Mouse (Mus musculus) heart, adult 2 months (tissue): ENCODE data around the gene Ank3. TPM values are rescaled to one million over a fixed set of nuclear protein-coding genes. Genes with fewer than 3 reads are reported as not detected.

Source experiments
- DNase-seq, 2 experiments: peaks; one replicate each; pipeline ENCODE4 v3.0.0; 2021
- H3K27ac ChIP-seq: fragments of 200-600 bp; 2 replicates; pipeline ENCODE4 v1.8.1; 2022
- H3K27me3 ChIP-seq: fragments of 200-500 bp; 2 replicates; pipeline ENCODE4 v1.6.1; 2012; ENCODE audit warnings: mild to moderate bottlenecking, low read length, inconsistent platforms, mixed read lengths; ENCODE audit not compliant: control insufficient read depth, insufficient read depth
- H3K36me3 ChIP-seq: fragments of 200-500 bp; 2 replicates; pipeline ENCODE4 v1.6.1; 2012; ENCODE audit warnings: low read length, inconsistent platforms; ENCODE audit not compliant: control insufficient read depth, insufficient read depth
- H3K4me1 ChIP-seq: fragments of 200-500 bp; 2 replicates; pipeline ENCODE4 v1.6.1; 2011; ENCODE audit warnings: low read length; ENCODE audit not compliant: control insufficient read depth, insufficient read depth
- H3K4me3 ChIP-seq: fragments of 200-600 bp; 2 replicates; pipeline ENCODE4 v1.8.1; 2022
- H3K79me2 ChIP-seq: fragments of 200-500 bp; replicated peaks from 2 replicates; pipeline ENCODE4 v1.6.1; 2012; ENCODE audit warnings: mild to moderate bottlenecking, inconsistent platforms, low read length, moderate library complexity, mixed read lengths; ENCODE audit not compliant: control insufficient read depth, insufficient read depth
- H3K9ac ChIP-seq: fragments of 200-500 bp; 2 replicates; pipeline ENCODE4 v1.6.1; 2012; ENCODE audit warnings: low read depth, mild to moderate bottlenecking, control low read depth, inconsistent platforms, low read length, mixed read lengths
- CTCF ChIP-seq: fragments of 200-600 bp; IDR thresholded peaks from 2 replicates; pipeline ENCODE4 v1.8.1; 2022; ENCODE audit warnings: antibody characterized with exemption, mild to moderate bottlenecking, moderate library complexity
- EP300 ChIP-seq: fragments of 200-500 bp; IDR thresholded peaks from 2 replicates; pipeline ENCODE4 v1.6.1; 2011; ENCODE audit warnings: low read depth, low read length, control low read depth; ENCODE audit not compliant: insufficient read depth
- POLR2A ChIP-seq: fragments of 200-500 bp; IDR thresholded peaks from 2 replicates; pipeline ENCODE4 v1.6.1; 2011; ENCODE audit warnings: mild to moderate bottlenecking, low read depth, low read length, control low read depth; ENCODE audit not compliant: insufficient read depth
- WGBS: fragments of 180-500 bp; shearing (Covaris S2); methylation state at CpG from one replicate; pipeline ENCODE4 v1.1.7; 2018; 5-methylcytosine and 5-hydroxymethylcytosine counted together
- intact Hi-C: fragments of 180-260 bp; cut with DNase I; formaldehyde crosslinking; loops from one replicate; pipeline ENCODE4 v1.15.1; 2025
- polyA plus RNA-seq: library from polyadenylated mRNA; depleted of rRNA; stranded (reverse); fragments of >200 nt; gene quantifications from 2 replicates; pipeline ENCODE4 v1.2.3, GENCODE M21; 2012
- total RNA-seq, 2 experiments: library from RNA; stranded (reverse); gene quantifications; 2 replicates each; pipeline ENCODE4 v1.2.3; 2021

Gene Ank3
- total and polyA plus RNA-seq, 3 experiments: 16.8 to 80.3 (median 64.6) TPM

DNA sequence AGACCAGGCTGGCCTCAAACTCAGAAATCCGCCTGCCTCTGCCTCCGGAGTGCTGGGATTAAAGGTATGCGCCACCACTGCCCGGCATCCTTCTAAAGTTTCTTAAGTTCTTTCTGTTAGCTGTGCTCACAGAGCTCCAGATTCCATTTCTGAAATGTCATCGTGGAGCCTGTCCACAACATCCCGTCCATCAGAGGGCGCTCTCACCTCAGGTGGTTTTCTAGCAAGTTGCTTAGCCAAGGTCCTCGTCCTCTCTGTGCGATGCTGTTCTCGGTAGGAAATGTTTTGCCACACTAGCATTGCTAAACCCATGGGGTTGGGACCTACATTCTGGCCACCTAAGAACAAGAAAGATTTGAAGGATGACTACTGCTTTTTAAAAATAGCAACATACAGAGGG lies 623.1 kb downstream of the Ank3 start:
- 66% methylated on average over 10 of the region's 10 CpGs for WGBS
- H3K9ac ChIP-seq: no peak overlapping the region
- H3K36me3 ChIP-seq: no peaks in the 10 kb centered on the region
- H3K4me1 ChIP-seq: no peaks in the 10 kb centered on the region
- intact Hi-C loops: loop anchor here (5.0 kb wide), 3 partner anchors 76 to 276 kb away; partner anchors contain the start of gene Ccdc6
- no peak overlapping the region for H3K4me3 ChIP-seq
- peak; percentile 42 to 68 for DNase-seq
- H3K79me2 ChIP-seq: no peaks in the 10 kb centered on the region
- TF ChIP-seq EP300: peak; percentile 69; the same call in 1 of the 2 replicates
- TF ChIP-seq POLR2A: no peak
- TF ChIP-seq CTCF: peak; percentile 78
- H3K27ac ChIP-seq: no peak overlapping the region
- H3K27me3 ChIP-seq: no peaks in the 10 kb centered on the region

DNA sequence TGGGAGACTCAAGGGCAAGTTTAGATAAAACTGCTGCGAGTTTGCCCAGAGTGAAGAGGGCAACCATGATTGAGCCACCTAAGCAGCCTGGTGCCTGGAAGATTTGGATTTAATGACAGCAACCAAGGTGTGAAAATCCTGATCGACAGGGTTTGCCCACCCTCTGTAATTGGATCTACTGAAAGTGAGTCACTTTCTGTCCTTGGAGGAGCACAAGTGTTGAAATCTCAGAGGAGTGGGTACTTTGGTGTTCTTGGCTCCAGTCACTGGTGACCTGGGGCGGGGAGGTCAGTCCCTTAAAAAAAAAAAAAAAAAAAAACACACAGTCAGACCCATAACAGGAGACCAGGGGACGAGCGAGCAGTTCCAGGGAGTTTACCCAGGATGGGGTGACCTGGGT lies 624.0 kb downstream of the Ank3 start:
- WGBS: 43% methylated on average over 5 of the region's 5 CpGs
- H3K4me1 ChIP-seq: no peaks in the 10 kb centered on the region
- DNase-seq: no peak
- H3K9ac ChIP-seq: no peak overlapping the region
- intact Hi-C loops: loop anchor here (5.0 kb wide), 3 partner anchors 75 to 275 kb away; partner anchors contain the start of gene Ccdc6
- no peaks in the 10 kb centered on the region for H3K36me3 ChIP-seq
- TF ChIP-seq POLR2A: no peak
- no peak for TF ChIP-seq EP300
- no peak for TF ChIP-seq CTCF
- no peak overlapping the region for H3K27ac ChIP-seq
- H3K79me2 ChIP-seq: no peaks in the 10 kb centered on the region
- no peaks in the 10 kb centered on the region for H3K27me3 ChIP-seq
- H3K4me3 ChIP-seq: no peak overlapping the region

DNA sequence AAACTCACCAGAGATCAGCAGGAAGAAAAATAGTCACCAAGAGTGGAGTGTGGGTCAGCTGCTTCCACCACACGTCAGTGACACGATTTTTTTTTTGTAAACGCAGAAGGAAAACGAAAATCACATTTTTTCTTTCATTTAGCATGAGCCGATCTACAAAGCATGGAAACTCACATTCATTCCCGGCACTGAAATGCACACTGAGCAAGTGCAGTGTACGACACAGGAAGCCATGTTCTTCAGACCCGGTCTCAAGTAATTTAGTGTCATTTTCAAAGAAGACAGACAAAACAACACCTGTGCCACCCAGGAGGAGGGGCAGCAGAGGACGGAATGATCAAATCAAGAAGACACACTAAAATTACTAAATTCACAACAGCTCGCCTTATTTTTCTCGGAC lies 625.3 kb downstream of the Ank3 start:
- no peak for DNase-seq
- H3K79me2 ChIP-seq: no peaks in the 10 kb centered on the region
- intact Hi-C loops: loop anchor here (5.0 kb wide), 3 partner anchors 73 to 273 kb away; partner anchors contain the start of gene Ccdc6
- no peaks in the 10 kb centered on the region for H3K36me3 ChIP-seq
- no peaks in the 10 kb centered on the region for H3K4me1 ChIP-seq
- TF ChIP-seq EP300: no peak
- no peak for TF ChIP-seq CTCF
- no peak for TF ChIP-seq POLR2A
- H3K4me3 ChIP-seq: no peak overlapping the region
- H3K9ac ChIP-seq: no peak overlapping the region
- no peak overlapping the region for H3K27ac ChIP-seq
- no peaks in the 10 kb centered on the region for H3K27me3 ChIP-seq
- 83% methylated on average over 11 of the region's 11 CpGs for WGBS

DNA sequence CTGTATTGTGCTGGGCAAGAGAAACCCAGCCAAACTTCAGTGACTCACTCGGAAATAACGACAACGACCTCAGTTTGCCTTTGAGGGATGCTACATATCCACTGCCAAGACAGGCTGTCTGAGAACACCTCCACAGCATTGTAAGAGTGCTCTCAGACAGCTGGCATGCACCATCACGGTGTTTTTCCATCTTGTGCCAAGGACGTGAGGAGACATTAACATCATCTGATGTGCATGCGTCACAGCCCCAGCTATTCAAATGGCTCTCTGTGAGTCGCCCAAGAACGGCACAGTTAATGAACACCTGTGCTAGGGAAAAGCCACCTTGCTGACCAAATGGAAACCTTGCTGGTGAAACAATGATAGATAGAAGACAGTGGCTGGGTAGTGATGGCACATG lies 633.4 kb downstream of the Ank3 start:
- no peak overlapping the region for H3K27ac ChIP-seq
- WGBS: 66% methylated on average over 8 of the region's 8 CpGs
- intact Hi-C loops: no loop called here

DNA sequence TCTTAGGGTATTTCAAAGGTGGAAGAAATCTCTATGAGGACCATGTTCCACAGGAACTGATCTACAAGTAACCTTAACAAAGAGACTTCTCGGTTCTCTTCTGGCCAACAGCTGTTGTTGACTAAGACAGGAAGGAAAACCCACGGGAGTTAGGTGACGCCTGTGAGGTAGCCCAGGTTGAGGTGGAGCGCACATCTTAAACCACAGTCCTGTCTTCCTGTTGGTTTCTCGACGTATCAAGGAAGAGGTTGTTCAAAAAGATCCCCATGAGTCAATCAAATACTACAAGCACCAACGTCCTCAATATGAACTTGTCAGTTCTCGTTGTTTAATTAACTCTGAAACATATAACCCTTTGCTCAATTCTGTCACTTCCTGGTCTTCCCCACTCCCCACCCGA lies 634.4 kb downstream of the Ank3 start:
- no peaks in the 10 kb centered on the region for H3K36me3 ChIP-seq
- H3K4me3 ChIP-seq: no peak overlapping the region
- no peaks in the 10 kb centered on the region for H3K79me2 ChIP-seq
- H3K9ac ChIP-seq: no peak overlapping the region
- H3K27me3 ChIP-seq: no peaks in the 10 kb centered on the region
- no peaks in the 10 kb centered on the region for H3K4me1 ChIP-seq
- intact Hi-C loops: no loop called here
- DNase-seq: no peak
- WGBS: 79% methylated on average over 9 of the region's 9 CpGs
- H3K27ac ChIP-seq: no peak overlapping the region
- TF ChIP-seq POLR2A (no peak), CTCF (no peak), EP300 (no peak)

More for the DNA sequence above, 633.4 kb downstream of the Ank3 start:
- no peaks in the 10 kb centered on the region for H3K36me3 ChIP-seq
- H3K4me1 ChIP-seq: no peaks in the 10 kb centered on the region
- no peaks in the 10 kb centered on the region for H3K79me2 ChIP-seq
- no peak for TF ChIP-seq EP300
- no peak overlapping the region for H3K4me3 ChIP-seq
- no peaks in the 10 kb centered on the region for H3K27me3 ChIP-seq
- H3K9ac ChIP-seq: no peak overlapping the region
- no peak for DNase-seq

DNA sequence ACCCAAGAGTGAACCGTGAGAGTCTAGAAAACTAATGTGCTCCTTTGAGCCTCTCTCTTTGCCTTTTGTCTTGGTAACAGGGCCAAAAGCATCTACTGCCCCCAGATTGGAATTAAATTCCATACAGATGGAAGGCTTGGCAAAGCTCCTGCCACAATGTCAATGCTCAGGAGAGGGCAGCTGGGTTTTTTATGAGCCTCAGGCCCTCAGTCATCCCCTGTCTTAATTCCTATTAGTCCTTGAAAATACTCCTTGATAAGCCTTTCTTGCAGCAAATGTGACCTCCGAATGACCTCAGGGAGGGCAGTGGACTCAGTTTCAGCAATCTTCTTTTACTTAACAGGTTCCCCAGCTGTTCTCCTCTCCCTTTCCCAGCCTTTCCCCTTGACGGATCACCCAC lies 635.3 kb downstream of the Ank3 start:
- Histone ChIP-seq H3K27me3 (no peaks in the 10 kb centered on the region), H3K4me1 (no peaks in the 10 kb centered on the region), H3K9ac (no peak overlapping the region), H3K79me2 (no peaks in the 10 kb centered on the region), H3K27ac (no peak overlapping the region), H3K36me3 (no peaks in the 10 kb centered on the region), H3K4me3 (no peak overlapping the region)
- no peak for TF ChIP-seq POLR2A
- TF ChIP-seq EP300: no peak
- no peak for TF ChIP-seq CTCF
- intact Hi-C loops: no loop called here
- no peak for DNase-seq
- 70% methylated on average over 3 of the region's 3 CpGs for WGBS
